Mouse (Mus musculus): ENCODE results near the gene Fscn3. TPM values are rescaled to one million over a fixed set of nuclear protein-coding genes. Genes with fewer than 3 reads are reported as not detected.

Gene Fscn3
- polyA plus RNA-seq, 1 experiment from 2014 or later, result not detected

DNA sequence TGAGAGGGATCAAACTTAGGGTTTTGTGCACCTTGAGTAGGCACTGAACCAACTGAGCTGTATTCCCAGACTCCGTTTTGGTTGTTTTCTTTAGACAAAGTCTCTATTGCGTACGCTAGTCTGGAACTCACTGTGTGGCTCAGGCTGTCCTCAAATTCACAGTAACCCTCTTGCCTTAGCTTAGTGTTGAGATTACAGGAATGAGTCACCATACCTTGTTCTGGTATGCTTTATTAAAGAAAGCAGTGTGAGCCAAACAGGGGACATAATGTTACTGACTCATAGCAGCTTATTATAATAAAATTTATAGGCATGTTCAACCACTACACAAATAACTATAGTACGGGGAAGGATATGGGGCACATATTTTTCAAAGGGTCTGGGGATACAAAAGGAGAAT, 46.6 kb downstream of the Fscn3 start:
- Histone ChIP-seq H3K36me3 (ENCODE audit: control insufficient read depth, insufficient read depth) (no peaks in the 10 kb centered on the region), H3K4me1 (replicated peaks; ENCODE audit: control insufficient read depth, insufficient read depth, low read length) (peaks cover 2% of the 10 kb centered on the region; the same call in 1 of the 2 replicates), H3K9me3 (ENCODE audit: control insufficient read depth, low read length) (no peaks in the 10 kb centered on the region), H3K27ac (ENCODE audit: low read length) (no peak overlapping the region), H3K4me3 (replicated peaks; ENCODE audit: low read length) (no peak overlapping the region), H3K4me2 (ENCODE audit: low read length) (no peak overlapping the region), H3K9ac (replicated peaks; ENCODE audit: low read depth, low read length) (no peak overlapping the region), H3K27me3 (replicated peaks; ENCODE audit: control insufficient read depth, insufficient read depth, low read length) (no peaks in the 10 kb centered on the region)
- 91% methylated on average over 4 of the region's 4 CpGs for WGBS
- no peak for ATAC-seq

DNA sequence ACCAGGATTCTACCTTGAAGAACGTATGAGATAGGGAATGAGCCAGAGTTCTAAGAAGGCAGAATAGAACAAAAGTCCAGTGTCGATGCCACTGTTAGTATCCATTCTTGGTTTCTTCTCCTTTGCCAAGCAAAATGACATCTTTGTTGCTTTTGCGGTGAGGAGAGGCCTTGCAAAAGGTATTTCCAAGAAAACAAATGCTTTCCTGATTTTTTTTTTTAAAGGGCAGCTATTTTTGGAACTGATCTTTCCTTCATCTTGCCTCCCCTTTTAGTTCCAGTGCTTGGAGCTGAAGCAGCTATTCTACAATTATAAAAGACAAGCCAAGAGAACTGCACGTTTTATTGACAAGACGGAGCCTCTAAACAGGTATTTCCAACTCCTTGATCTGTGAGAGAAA, 47.2 kb downstream of the Fscn3 start, which contains the start of gene Snd1:
Gene Snd1 (plus strand): TSS at position 301 of the 400 bp plus-strand sequence.
- Histone ChIP-seq H3K36me3 (ENCODE audit: control insufficient read depth, insufficient read depth) (no peaks in the 10 kb centered on the region), H3K4me2 (ENCODE audit: low read length) (no peak within 1 kb of the TSS), H3K4me3 (replicated peaks; ENCODE audit: low read length) (no peak within 1 kb of the TSS), H3K4me1 (replicated peaks; ENCODE audit: control insufficient read depth, insufficient read depth, low read length) (peaks cover 5% of the 10 kb centered on the region; the same call in 1 of the 2 replicates), H3K9ac (replicated peaks; ENCODE audit: low read depth, low read length) (no peak within 1 kb of the TSS), H3K27me3 (replicated peaks; ENCODE audit: control insufficient read depth, insufficient read depth, low read length) (no peaks in the 10 kb centered on the region), H3K27ac (ENCODE audit: low read length) (no peak within 1 kb of the TSS), H3K9me3 (ENCODE audit: control insufficient read depth, low read length) (no peaks in the 10 kb centered on the region)
- WGBS, result 84% methylated on average over 5 of the region's 5 CpGs
- ATAC-seq, result no peak

DNA sequence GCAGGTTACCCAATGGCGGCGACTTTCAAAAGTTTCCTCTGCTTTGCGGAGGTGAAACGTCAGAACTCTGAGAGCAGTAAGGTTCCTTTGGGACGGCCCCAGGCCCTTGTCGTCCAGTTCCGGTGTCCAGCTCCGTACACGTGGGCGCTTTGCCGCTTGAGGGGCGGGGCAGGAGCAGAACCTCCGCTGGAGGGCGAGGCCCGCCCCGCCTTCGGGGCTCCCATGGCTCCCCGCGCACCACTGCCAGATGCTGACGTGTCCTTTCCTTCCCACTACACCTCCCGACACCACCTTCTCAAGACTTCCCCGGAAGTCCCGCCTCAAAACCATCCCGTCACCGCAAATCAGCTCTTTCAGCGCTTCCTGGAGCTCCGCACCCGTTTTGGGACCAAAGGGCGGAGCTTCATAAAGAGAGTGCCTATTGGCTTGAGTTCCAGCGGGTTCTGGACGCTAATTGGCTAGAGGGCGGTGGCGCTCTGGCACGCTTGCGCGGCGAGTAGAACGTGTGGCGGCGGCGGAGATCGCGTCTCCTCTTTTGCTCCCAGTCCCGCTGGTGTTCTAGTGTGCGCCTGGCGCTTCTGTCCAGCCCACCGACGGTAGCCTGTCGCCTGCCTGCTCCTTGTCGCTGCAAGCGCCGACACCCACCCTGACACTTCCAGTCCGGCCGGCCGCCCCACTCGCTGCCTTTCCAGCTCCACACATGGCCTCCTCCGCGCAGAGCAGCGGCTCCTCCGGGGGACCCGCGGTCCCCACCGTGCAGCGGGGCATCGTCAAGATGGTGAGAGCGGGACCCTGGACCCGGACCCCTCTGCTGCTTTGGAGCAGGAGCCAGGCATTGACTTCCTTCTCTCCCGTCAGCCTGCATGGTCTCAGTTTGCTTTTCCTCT, 52.5 kb downstream of the Fscn3 start:
- H3K27me3 ChIP-seq (replicated peaks; ENCODE audit: control insufficient read depth, insufficient read depth, low read length), result no peaks in the 10 kb centered on the region
- peaks cover 18% of the 10 kb centered on the region for H3K4me1 ChIP-seq (replicated peaks; ENCODE audit: control insufficient read depth, insufficient read depth, low read length)
- H3K27ac ChIP-seq (ENCODE audit: low read length), result peak overlapping the region; percentile 49
- peak; percentile 99 for ATAC-seq
- H3K4me2 ChIP-seq (ENCODE audit: low read length), result peak overlapping the region; percentile 97
- H3K9ac ChIP-seq (replicated peaks; ENCODE audit: low read depth, low read length), result peak overlapping the region; percentile 77
- H3K36me3 ChIP-seq (ENCODE audit: control insufficient read depth, insufficient read depth), result no peaks in the 10 kb centered on the region
- no peaks in the 10 kb centered on the region for H3K9me3 ChIP-seq (ENCODE audit: control insufficient read depth, low read length)
- H3K4me3 ChIP-seq (replicated peaks; ENCODE audit: low read length), result peak overlapping the region; percentile 67
- under 1% methylated on average over 67 of the region's 68 CpGs for WGBS

DNA sequence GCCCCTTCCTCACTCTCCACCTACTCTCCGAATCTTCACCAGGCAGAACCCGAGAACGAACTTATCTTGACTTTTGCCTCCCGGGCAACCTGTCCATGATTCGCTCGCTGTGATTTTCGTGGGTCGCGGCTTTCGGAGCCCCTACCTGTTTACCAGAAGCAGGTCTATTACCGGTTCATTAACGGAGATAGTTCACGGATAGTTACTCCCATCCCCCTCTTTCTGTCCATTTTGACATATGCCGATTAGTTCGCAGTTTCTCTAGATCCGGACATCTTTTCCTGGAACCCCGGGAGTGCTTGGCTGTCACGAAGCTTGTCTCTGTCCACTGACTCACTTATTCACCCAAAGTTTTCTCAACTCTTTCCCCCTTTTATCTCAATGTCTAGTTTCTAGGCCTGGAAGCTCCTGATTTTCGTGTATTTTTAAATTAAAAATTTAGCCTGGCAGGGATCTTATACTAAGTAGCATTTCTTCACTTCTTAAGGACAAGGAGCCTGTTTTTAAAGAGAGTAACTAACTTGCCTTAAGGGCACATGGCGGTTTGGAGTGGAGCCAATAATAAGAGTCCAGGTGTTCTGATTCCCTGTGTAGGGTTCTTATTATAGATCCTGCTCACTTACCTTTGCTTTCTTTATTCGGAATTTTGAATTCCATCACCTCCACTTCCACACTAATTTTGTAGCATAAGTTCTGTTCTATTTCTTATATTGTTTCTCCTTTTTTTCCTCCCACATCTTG, 53.3 kb downstream of the Fscn3 start:
- peaks cover 21% of the 10 kb centered on the region for H3K4me1 ChIP-seq (replicated peaks; ENCODE audit: control insufficient read depth, insufficient read depth, low read length)
- ATAC-seq, result no peak
- peak overlapping the region; percentile 67 for H3K4me3 ChIP-seq (replicated peaks; ENCODE audit: low read length)
- no peaks in the 10 kb centered on the region for H3K36me3 ChIP-seq (ENCODE audit: control insufficient read depth, insufficient read depth)
- WGBS, result 7% methylated on average over 21 of the region's 21 CpGs
- H3K27ac ChIP-seq (ENCODE audit: low read length), result peak overlapping the region; percentile 49; the same call in 1 of the 2 replicates
- peak overlapping the region; percentile 97 for H3K4me2 ChIP-seq (ENCODE audit: low read length)
- no peaks in the 10 kb centered on the region for H3K9me3 ChIP-seq (ENCODE audit: control insufficient read depth, low read length)
- peak overlapping the region; percentile 77 for H3K9ac ChIP-seq (replicated peaks; ENCODE audit: low read depth, low read length)
- no peaks in the 10 kb centered on the region for H3K27me3 ChIP-seq (replicated peaks; ENCODE audit: control insufficient read depth, insufficient read depth, low read length)

DNA sequence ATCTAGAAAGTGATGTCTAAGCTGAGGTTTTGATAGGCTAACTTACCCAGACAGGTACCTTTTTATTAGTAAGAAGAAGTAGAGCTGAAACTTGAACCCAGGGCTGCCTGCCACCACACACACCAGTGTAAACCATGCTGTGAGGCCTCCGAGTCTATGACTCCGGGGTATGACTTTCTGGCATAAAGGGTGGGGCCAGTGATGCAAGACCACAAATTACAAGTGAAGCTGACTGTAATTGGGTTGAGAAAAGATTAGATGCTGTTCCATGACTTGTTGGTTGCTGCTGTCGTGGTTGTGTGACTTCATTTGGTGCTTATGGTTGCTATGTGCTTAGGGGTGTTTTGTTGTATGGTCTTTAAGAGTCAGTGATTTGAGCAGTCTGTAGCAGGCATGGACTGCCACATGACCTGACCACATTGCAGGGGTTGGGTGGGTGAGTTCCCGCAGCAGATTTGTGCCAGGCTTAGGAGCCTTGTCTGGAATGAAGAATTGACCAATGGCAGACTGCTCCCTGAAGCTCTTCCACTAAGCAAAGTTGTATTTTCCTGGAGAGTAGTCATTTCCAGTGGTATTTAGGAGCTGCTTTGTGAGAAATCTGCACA, 55.2 kb downstream of the Fscn3 start:
- Histone ChIP-seq H3K9me3 (ENCODE audit: control insufficient read depth, low read length) (no peaks in the 10 kb centered on the region), H3K4me3 (replicated peaks; ENCODE audit: low read length) (no peak overlapping the region), H3K9ac (replicated peaks; ENCODE audit: low read depth, low read length) (no peak overlapping the region), H3K27ac (ENCODE audit: low read length) (no peak overlapping the region), H3K4me1 (replicated peaks; ENCODE audit: control insufficient read depth, insufficient read depth, low read length) (peaks cover 29% of the 10 kb centered on the region), H3K36me3 (ENCODE audit: control insufficient read depth, insufficient read depth) (no peaks in the 10 kb centered on the region), H3K27me3 (replicated peaks; ENCODE audit: control insufficient read depth, insufficient read depth, low read length) (no peaks in the 10 kb centered on the region), H3K4me2 (ENCODE audit: low read length) (no peak overlapping the region)
- no peak for ATAC-seq
- WGBS, result 88% methylated on average over 4 of the region's 4 CpGs

DNA sequence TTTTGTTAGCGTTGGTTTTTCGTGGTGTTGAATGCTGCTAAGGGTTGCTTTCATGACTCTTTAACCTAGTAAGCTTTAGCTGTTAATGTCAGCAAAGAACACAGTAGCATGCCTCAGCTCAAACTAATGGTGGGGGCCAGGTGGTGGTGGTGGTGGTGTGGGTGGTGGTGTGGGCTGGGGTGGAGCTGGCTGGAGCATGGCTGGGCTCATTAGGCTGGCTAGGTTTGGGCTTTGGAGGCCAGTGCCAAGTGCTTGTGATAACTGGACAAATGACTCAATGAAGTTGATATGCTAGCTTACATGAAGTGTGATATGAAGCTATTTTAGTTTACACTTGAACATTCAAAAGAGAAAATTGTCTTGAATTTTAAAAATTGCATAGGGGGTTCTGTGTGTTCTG, 58.4 kb downstream of the Fscn3 start:
- Histone ChIP-seq H3K9me3 (ENCODE audit: control insufficient read depth, low read length) (no peaks in the 10 kb centered on the region), H3K9ac (replicated peaks; ENCODE audit: low read depth, low read length) (no peak overlapping the region), H3K4me2 (ENCODE audit: low read length) (no peak overlapping the region), H3K4me3 (replicated peaks; ENCODE audit: low read length) (no peak overlapping the region), H3K36me3 (ENCODE audit: control insufficient read depth, insufficient read depth) (no peaks in the 10 kb centered on the region), H3K27me3 (replicated peaks; ENCODE audit: control insufficient read depth, insufficient read depth, low read length) (no peaks in the 10 kb centered on the region), H3K27ac (ENCODE audit: low read length) (no peak overlapping the region), H3K4me1 (replicated peaks; ENCODE audit: control insufficient read depth, insufficient read depth, low read length) (peaks cover 23% of the 10 kb centered on the region)
- WGBS, result 77% methylated on average over 2 of the region's 2 CpGs
- no peak for ATAC-seq

DNA sequence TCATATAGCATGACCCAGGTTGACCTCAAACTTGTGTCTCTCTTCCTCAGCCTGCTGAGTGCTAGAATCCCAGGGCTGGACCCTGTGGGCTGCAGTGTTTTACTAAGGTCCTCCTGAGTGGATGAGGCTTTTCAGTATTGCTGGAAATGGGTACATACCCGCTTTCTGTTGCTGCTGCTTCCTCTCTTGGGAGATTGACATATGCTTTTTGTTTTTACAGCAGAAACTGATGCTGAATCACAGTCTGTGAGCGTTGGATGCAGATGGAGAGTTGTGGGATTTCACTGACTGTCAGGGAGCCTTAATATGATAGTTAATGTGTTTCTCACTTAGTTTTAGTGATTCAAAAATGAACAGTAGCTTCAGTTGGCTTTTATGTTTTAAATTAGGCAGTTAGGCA, 58.9 kb downstream of the Fscn3 start:
- Histone ChIP-seq H3K9me3 (ENCODE audit: control insufficient read depth, low read length) (no peaks in the 10 kb centered on the region), H3K4me1 (replicated peaks; ENCODE audit: control insufficient read depth, insufficient read depth, low read length) (peaks cover 20% of the 10 kb centered on the region), H3K27ac (ENCODE audit: low read length) (no peak overlapping the region), H3K36me3 (ENCODE audit: control insufficient read depth, insufficient read depth) (no peaks in the 10 kb centered on the region), H3K4me3 (replicated peaks; ENCODE audit: low read length) (no peak overlapping the region), H3K27me3 (replicated peaks; ENCODE audit: control insufficient read depth, insufficient read depth, low read length) (no peaks in the 10 kb centered on the region), H3K4me2 (ENCODE audit: low read length) (no peak overlapping the region), H3K9ac (replicated peaks; ENCODE audit: low read depth, low read length) (no peak overlapping the region)
- 55% methylated on average over 2 of the region's 2 CpGs for WGBS
- ATAC-seq, result 0 out of 2 replicates have a peak, but pooled peaks have one; percentile 21

DNA sequence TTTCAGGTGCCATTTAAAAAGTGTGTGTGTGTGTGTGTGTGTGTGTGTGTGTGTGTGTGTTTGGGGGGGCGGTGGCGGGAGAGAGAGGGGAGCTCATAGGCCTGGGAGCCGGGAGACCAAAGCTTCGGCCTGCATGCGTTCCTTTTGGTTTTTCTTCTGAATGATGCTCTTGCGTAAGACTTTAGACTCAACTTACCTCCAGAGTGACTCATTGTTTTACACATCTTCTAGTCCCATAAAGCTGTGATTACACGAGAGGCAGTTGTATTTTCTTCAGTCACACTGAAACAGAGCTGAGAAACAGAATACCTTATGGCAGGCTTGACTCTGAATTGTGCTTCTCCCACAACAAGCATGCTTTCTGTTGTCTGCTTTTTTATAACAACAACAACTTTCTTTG, 59.3 kb downstream of the Fscn3 start:
- H3K36me3 ChIP-seq (ENCODE audit: control insufficient read depth, insufficient read depth), result no peaks in the 10 kb centered on the region
- no peak overlapping the region for H3K4me2 ChIP-seq (ENCODE audit: low read length)
- no peaks in the 10 kb centered on the region for H3K27me3 ChIP-seq (replicated peaks; ENCODE audit: control insufficient read depth, insufficient read depth, low read length)
- 90% methylated on average over 6 of the region's 7 CpGs for WGBS
- H3K9ac ChIP-seq (replicated peaks; ENCODE audit: low read depth, low read length), result no peak overlapping the region
- no peak overlapping the region for H3K27ac ChIP-seq (ENCODE audit: low read length)
- peaks cover 17% of the 10 kb centered on the region for H3K4me1 ChIP-seq (replicated peaks; ENCODE audit: control insufficient read depth, insufficient read depth, low read length)
- H3K4me3 ChIP-seq (replicated peaks; ENCODE audit: low read length), result no peak overlapping the region
- H3K9me3 ChIP-seq (ENCODE audit: control insufficient read depth, low read length), result no peaks in the 10 kb centered on the region
- no peak for ATAC-seq
